In the genomic region with DNA sequence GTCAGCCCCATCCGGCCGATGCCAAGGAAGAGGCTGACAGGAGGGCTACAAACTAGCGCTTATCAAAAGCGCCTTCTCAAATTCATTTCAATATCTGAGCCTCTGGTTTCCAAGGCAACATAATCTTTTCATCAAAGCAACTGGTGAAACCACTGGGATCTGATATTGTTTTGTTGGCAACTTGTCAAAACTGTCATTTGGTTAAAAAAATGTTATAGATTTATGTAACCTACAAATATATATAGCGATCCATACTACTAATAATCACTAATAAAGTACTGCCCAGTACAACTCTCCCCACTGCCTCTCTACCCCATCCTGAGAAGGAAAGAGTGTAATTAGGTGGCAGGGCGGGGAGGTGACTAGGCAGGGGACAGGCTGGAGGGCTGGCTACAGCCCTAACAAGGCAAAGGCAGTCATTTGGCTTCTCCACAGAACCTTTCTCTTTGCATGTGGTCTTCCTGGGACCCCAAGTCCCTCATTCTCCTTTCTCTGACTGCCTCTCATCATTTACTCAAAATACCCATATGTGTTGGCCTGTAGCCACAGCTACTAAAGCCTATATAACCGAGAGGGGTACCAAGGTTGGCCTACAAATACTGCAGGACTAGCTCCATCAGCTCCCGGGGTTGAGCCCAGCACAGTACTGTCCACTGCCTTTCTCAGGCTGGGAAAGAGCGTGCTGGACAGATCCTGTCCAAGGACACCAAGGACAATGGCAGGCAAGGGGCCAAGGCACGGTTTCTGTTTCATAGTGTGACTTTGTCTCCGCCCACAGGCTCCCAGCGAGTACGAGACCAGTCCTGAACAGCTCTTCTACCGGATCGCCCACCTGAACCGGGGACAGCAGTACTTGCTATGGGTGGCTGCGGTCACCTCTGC, we compare ENCODE assay signal across 8 mouse cellular contexts.
DNase-seq lines count a peak whose midpoint lies in the region; ATAC-seq and TF ChIP-seq lines count a peak whose summit lies in the region.

No protein-coding gene starts in this region.

- no peak overlapping the region for H3K4me3 ChIP-seq in heart, adult 2 months
- H3K4me3 ChIP-seq in heart, embryonic 12.5 days: no peak overlapping the region
- H3K4me3 ChIP-seq in forebrain, embryonic 16.5 days (replicated peaks; ENCODE audit: low read length): no peak overlapping the region
- no peak overlapping the region for H3K4me3 ChIP-seq in neural tube, embryonic 15.5 days (replicated peaks)

- H3K9ac ChIP-seq in heart, adult 2 months (ENCODE audit: low read depth, low read length): no peak overlapping the region
- no peak overlapping the region for H3K9ac ChIP-seq in heart, embryonic 12.5 days
- peak overlapping the region; percentile 3; the same call in 1 of the 2 replicates for H3K9ac ChIP-seq in forebrain, embryonic 16.5 days (replicated peaks; ENCODE audit: low read depth, low read length)
- no peak overlapping the region for H3K9ac ChIP-seq in neural tube, embryonic 15.5 days (replicated peaks)

- no peak for TF ChIP-seq EP300 in heart, adult 2 months (IDR thresholded peaks at IDR 0.05; ENCODE audit: insufficient read depth, low read depth, low read length)

- TF ChIP-seq CTCF in heart, adult 2 months (IDR thresholded peaks at IDR 0.05): no peak

- intact Hi-C loops in heart, adult 2 months (cut with DNase I): no loop called here

- H3K36me3 ChIP-seq in heart, adult 2 months (ENCODE audit: control insufficient read depth, insufficient read depth, low read length): no peaks in the 10 kb centered on the region
- no peaks in the 10 kb centered on the region for H3K36me3 ChIP-seq in heart, embryonic 12.5 days
- H3K36me3 ChIP-seq in forebrain, embryonic 16.5 days (ENCODE audit: control insufficient read depth, insufficient read depth): peaks cover 14% of the 10 kb centered on the region
- H3K36me3 ChIP-seq in neural tube, embryonic 15.5 days: no peaks in the 10 kb centered on the region; the same call in 1 of the 2 replicates

- peak; percentile 47 to 55 for DNase-seq in heart, adult 2 months
- peak; percentile 73 for DNase-seq in adrenal gland, adult 2 months
- peak; percentile 39 to 43 for DNase-seq in kidney, postnatal 25 days
- DNase-seq in right cerebral cortex, postnatal 36 days (ENCODE audit: low spot score in 2 of 2): no peak
- no peak for DNase-seq in spleen, postnatal 4 days (ENCODE audit: low spot score in 2 of 2)

- no peaks in the 10 kb centered on the region for H3K79me2 ChIP-seq in heart, adult 2 months (replicated peaks; ENCODE audit: control insufficient read depth, insufficient read depth, low read length)

- no peaks in the 10 kb centered on the region for H3K9me3 ChIP-seq in heart, embryonic 12.5 days (replicated peaks)
- no peaks in the 10 kb centered on the region for H3K9me3 ChIP-seq in forebrain, embryonic 16.5 days (ENCODE audit: control insufficient read depth, low read length)
- no peaks in the 10 kb centered on the region for H3K9me3 ChIP-seq in neural tube, embryonic 15.5 days (replicated peaks)

- no peaks in the 10 kb centered on the region for H3K4me1 ChIP-seq in heart, adult 2 months (ENCODE audit: control insufficient read depth, insufficient read depth, low read length)
- no peaks in the 10 kb centered on the region for H3K4me1 ChIP-seq in heart, embryonic 12.5 days (replicated peaks)
- H3K4me1 ChIP-seq in forebrain, embryonic 16.5 days (replicated peaks; ENCODE audit: control insufficient read depth, insufficient read depth, low read length): peaks cover 22% of the 10 kb centered on the region
- peaks cover 19% of the 10 kb centered on the region for H3K4me1 ChIP-seq in neural tube, embryonic 15.5 days

- no peak for TF ChIP-seq POLR2A in heart, adult 2 months (IDR thresholded peaks at IDR 0.05; ENCODE audit: insufficient read depth, low read depth, low read length)

- H3K27me3 ChIP-seq in heart, adult 2 months (ENCODE audit: control insufficient read depth, insufficient read depth, low read length): no peaks in the 10 kb centered on the region
- H3K27me3 ChIP-seq in heart, embryonic 12.5 days (replicated peaks): peaks cover 44% of the 10 kb centered on the region
- no peaks in the 10 kb centered on the region for H3K27me3 ChIP-seq in forebrain, embryonic 16.5 days (replicated peaks; ENCODE audit: control insufficient read depth, insufficient read depth, low read length)
- 0 out of 2 replicates have a peak, but pooled peaks cover 6% of the 10 kb centered on the region for H3K27me3 ChIP-seq in neural tube, embryonic 15.5 days (replicated peaks)

- 47% methylated on average over 17 of the region's 17 CpGs for WGBS in heart, adult 2 months
- WGBS in heart, embryonic 12.5 days: 61% methylated on average over 17 of the region's 17 CpGs
- 46% methylated on average over 17 of the region's 17 CpGs for WGBS in forebrain, embryonic 16.5 days
- 59% methylated on average over 17 of the region's 17 CpGs for WGBS in neural tube, embryonic 15.5 days

- ATAC-seq in heart, embryonic 12.5 days (ENCODE audit: insufficient number of reproducible peaks, low FRiP score): no peak
- peak; percentile 57 for ATAC-seq in forebrain, embryonic 16.5 days
- peak; percentile 40; the same call in 1 of the 2 replicates for ATAC-seq in neural tube, embryonic 15.5 days (ENCODE audit: low FRiP score)

- no peak overlapping the region for H3K4me2 ChIP-seq in heart, embryonic 12.5 days
- no peak overlapping the region for H3K4me2 ChIP-seq in forebrain, embryonic 16.5 days (ENCODE audit: low read length)
- H3K4me2 ChIP-seq in neural tube, embryonic 15.5 days: no peak overlapping the region

- H3K27ac ChIP-seq in heart, adult 2 months: no peak overlapping the region
- no peak overlapping the region for H3K27ac ChIP-seq in heart, embryonic 12.5 days (ENCODE audit: poor library complexity, severe bottlenecking)
- H3K27ac ChIP-seq in forebrain, embryonic 16.5 days (ENCODE audit: low read length): peak overlapping the region; percentile 71
- H3K27ac ChIP-seq in neural tube, embryonic 15.5 days (replicated peaks): peak overlapping the region; percentile 60; the same call in 1 of the 2 replicates

Comparison
In these comparisons a context has a peak if more than half of its experiments do, and no peak if none do; other contexts are left out.
1. DNase-seq: peak in heart, adult 2 months (2 of 2), adrenal gland, adult 2 months (single experiment) and kidney, postnatal 25 days (2 of 2); none in right cerebral cortex, postnatal 36 days (0 of 2) and spleen, postnatal 4 days (0 of 2).
2. H3K27ac ChIP-seq: peak in forebrain, embryonic 16.5 days (single experiment) and neural tube, embryonic 15.5 days (single experiment); none in heart, adult 2 months (single experiment) and heart, embryonic 12.5 days (single experiment).